Mouse (Mus musculus): ENCODE measurements around the gene Lce1a2.

DNA sequence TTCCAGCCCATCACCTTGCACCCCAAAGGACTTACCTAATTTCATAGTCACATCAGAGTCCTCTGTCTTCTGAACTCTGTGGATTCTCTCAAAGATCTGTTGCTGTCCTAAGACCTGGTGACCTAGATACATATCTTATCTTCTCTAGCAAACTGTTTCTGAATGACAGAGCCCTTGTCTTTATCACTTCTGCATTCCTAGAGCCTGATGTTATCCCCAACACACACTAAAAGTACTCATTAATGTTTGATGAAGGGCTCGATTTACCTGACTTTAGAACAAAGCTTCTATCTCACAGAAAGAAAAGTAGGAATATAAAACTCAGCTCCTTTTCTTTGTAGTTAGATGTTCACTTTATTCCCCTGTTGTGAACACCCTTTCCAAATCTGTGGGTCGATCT, 48.6 kb downstream of the Lce1a2 start, which contains the start of gene Lce6a:
- TF ChIP-seq CTCF (IDR thresholded peaks at IDR 0.05) (no peak), EP300 (IDR thresholded peaks at IDR 0.05) (no peak)

Measured in lung, postnatal 0 days (tissue).